Mouse (Mus musculus) cortical plate, adult 2 months (tissue): ENCODE results near the gene Atp2b2. TPM values are rescaled to one million over a fixed set of nuclear protein-coding genes. Genes with fewer than 3 reads are reported as not detected.

Experiments
- H3K27ac ChIP-seq: fragments of 200-500 bp; 2 replicates; pipeline ENCODE4 v1.5.1; 2012; ENCODE audit warnings: low read length, control low read depth, inconsistent platforms; ENCODE audit not compliant: insufficient read depth
- H3K4me1 ChIP-seq: fragments of 200-500 bp; 2 replicates; pipeline ENCODE4 v1.6.1; 2011; ENCODE audit warnings: low read length; ENCODE audit not compliant: control insufficient read depth, insufficient read depth
- H3K4me3 ChIP-seq: fragments of 200-500 bp; 2 replicates; pipeline ENCODE4 v1.5.1; 2011; ENCODE audit warnings: mild to moderate bottlenecking, low read length, control low read depth; ENCODE audit not compliant: insufficient read depth
- CTCF ChIP-seq: fragments of 200-500 bp; IDR thresholded peaks from 2 replicates; pipeline ENCODE4 v1.5.1; 2011; ENCODE audit warnings: mild to moderate bottlenecking, control low read depth, low read length; ENCODE audit not compliant: insufficient read depth; ENCODE audit errors: extremely low read depth
- POLR2A ChIP-seq: fragments of 200-500 bp; IDR thresholded peaks from 2 replicates; pipeline ENCODE4 v1.6.1; 2011; ENCODE audit warnings: mild to moderate bottlenecking, low read length, control low read depth; ENCODE audit not compliant: insufficient read depth; ENCODE audit errors: extremely low read depth
- polyA plus RNA-seq: library from polyadenylated mRNA; depleted of rRNA; stranded (reverse); fragments of >200 nt; gene quantifications from 2 replicates; pipeline ENCODE4 v1.2.3, GENCODE M21; 2012

The Atp2b2 gene
- polyA plus RNA-seq, 1 experiment: 238 TPM

DNA sequence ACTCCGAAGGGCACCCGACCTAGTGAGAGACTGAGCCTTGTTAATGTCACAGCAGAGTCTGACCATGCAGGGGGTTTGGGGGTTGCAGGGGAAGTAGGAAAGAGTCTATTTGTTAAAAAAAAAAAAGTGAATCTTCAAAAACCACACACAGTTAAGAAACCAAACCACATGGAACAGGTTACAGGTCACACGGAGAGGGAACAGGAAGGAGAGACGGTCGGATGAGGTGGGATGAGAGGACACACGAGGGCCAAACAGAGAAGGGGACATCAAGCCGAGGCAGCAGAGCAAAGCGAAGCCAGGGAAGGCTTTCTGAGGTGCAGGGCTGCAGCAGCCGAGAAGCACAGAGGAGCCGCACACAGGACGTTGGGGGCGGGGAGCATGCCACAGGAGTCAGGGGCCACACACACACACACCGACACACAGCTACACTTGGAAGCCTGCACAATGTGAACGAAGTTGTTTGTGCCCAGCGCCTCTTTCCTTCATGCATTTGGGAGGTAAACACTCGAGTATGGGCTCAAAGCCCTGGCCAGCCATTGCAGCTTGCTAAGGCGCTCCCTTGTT is 293.2 kb downstream of the Atp2b2 start:
- H3K27ac ChIP-seq: no peak overlapping the region
- peaks cover 6% of the 10 kb centered on the region; the same call in 1 of the 2 replicates for H3K4me1 ChIP-seq
- H3K4me3 ChIP-seq: no peak overlapping the region
- TF ChIP-seq POLR2A (no peak), CTCF (no peak)

DNA sequence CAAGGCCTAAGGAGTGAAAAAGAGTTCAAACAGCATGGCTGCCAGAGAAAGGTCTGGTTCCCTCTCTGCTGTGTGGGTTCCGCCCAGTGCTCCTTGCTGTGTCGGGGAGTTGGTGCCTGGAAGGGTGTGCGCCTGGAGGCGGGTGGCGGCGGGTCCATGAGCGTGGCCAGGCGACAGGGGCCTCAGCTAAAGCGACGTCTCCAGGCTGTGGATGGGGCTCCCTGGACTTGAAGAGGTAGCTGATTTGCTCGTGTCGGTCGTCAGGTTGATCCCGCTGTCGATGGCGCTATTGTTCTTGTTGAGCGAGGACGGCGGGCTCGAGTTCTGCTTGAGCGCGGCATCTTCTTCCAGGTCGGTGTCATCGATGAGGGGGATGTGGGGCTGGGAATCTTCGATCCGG is 294.1 kb downstream of the Atp2b2 start:
- TF ChIP-seq POLR2A (no peak), CTCF (no peak)
- Histone ChIP-seq H3K4me3 (no peak overlapping the region), H3K27ac (no peak overlapping the region), H3K4me1 (peaks cover 9% of the 10 kb centered on the region; the same call in 1 of the 2 replicates)

DNA sequence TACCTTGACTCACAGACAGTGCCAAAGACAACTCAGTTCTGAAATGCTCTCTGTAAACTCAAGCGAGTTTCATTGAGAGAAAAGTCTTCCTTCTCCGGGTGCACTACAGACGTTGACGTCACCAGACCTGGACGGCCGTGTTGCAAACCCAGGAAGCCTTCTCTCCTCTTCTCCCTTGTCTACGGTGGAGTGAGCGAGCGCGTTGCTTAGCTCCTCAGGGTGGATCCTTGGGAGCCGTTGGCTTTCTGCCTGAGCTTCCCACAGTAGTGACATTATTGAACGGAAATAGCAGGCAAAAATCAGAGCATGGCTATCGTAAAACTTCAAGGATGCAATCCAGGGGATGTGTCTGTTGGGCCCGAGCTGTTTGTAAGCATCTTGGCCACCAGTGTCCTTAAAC is 295.1 kb downstream of the Atp2b2 start:
- H3K4me3 ChIP-seq: no peak overlapping the region
- no peak overlapping the region for H3K27ac ChIP-seq
- TF ChIP-seq POLR2A: no peak
- TF ChIP-seq CTCF: no peak
- H3K4me1 ChIP-seq: peaks cover 9% of the 10 kb centered on the region; the same call in 1 of the 2 replicates

DNA sequence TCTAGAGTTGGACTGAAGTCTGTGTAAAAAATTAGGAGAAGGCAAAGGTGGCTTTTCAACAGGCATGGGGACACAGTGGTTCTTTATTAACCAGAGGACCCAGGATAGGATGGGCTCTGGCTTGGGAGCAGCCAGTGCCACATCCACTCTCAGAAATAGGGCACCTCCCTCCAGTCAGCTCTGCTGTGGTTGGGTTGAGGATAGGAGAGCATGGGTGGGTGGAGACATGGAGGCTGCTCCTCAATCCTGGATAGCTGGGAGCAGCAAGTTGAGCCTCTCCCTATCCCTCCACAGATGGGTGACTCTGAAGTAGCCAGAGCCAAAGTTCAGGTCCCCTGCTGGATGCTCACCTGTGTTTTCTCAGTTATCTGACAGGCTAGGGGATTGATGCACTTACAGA is 297.3 kb downstream of the Atp2b2 start:
- H3K4me1 ChIP-seq: peaks cover 9% of the 10 kb centered on the region; the same call in 1 of the 2 replicates
- TF ChIP-seq POLR2A: no peak
- no peak for TF ChIP-seq CTCF
- H3K4me3 ChIP-seq: no peak overlapping the region
- no peak overlapping the region for H3K27ac ChIP-seq

DNA sequence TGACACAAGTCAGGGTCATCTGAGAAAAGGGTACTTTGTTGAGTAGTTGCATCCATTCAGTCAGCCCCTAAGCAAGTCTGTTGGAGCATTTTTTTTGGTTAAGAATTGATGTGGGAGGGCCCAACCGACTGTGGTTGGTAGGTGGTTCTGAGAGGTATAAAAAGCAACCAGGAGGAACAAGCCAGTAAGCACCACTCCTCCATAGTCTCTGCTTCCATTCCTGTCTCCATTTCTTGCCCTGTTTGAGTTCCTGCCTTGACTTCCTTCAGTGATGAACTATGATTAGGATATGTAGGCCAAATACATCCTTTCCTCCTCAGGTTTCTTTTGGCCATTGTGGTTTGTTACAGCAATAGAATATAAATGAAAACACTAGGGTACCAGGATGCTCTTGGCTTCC is 299.3 kb downstream of the Atp2b2 start:
- Histone ChIP-seq H3K27ac (peak overlapping the region; percentile 66; the same call in 1 of the 2 replicates), H3K4me3 (no peak overlapping the region), H3K4me1 (peaks cover 10% of the 10 kb centered on the region; the same call in 1 of the 2 replicates)
- TF ChIP-seq CTCF (no peak), POLR2A (peak; percentile 43; the same call in 1 of the 2 replicates)

DNA sequence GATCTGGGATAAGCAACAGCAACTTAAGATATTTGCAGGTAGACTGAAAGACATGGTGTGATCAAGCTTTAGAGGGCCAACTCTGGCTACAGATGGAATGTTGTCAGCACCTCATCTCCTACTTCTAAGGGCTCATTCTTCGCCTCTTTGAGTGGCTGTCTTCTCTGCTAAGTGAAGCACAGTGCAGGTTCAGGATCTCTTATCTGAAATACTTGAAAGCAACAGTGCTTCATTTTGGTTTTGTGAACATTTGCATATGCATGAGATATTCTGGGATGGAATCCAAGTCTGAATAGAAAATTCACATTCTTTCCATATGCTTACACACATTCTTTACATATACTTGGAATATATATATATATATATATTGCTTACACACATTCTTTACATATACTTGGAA is 300.1 kb downstream of the Atp2b2 start:
- TF ChIP-seq CTCF (no peak), POLR2A (no peak)
- Histone ChIP-seq H3K4me3 (no peak overlapping the region), H3K4me1 (peaks cover 8% of the 10 kb centered on the region; the same call in 1 of the 2 replicates), H3K27ac (no peak overlapping the region)

DNA sequence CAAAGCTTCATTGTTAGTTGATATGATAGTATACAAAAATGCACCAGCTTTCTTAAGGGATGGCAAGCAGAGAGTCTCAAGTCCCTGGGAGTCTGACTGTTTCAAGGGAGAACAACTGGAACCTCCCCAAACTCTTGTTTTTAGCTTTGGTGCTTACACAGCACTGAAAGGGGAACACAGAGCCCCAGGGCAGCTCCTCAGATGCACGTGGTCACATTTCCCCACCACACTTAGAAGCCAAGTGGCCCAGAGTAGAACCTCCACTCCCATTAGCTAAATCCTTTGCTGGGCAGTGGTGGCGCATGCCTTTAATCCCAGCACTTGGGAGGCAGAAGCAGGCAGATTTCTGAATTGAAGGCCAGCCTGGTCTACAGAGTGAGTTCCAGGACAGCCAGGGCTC is 301.0 kb downstream of the Atp2b2 start:
- H3K4me1 ChIP-seq: peaks cover 7% of the 10 kb centered on the region; the same call in 1 of the 2 replicates
- H3K4me3 ChIP-seq: no peak overlapping the region
- TF ChIP-seq POLR2A: no peak
- no peak for TF ChIP-seq CTCF
- H3K27ac ChIP-seq: no peak overlapping the region

DNA sequence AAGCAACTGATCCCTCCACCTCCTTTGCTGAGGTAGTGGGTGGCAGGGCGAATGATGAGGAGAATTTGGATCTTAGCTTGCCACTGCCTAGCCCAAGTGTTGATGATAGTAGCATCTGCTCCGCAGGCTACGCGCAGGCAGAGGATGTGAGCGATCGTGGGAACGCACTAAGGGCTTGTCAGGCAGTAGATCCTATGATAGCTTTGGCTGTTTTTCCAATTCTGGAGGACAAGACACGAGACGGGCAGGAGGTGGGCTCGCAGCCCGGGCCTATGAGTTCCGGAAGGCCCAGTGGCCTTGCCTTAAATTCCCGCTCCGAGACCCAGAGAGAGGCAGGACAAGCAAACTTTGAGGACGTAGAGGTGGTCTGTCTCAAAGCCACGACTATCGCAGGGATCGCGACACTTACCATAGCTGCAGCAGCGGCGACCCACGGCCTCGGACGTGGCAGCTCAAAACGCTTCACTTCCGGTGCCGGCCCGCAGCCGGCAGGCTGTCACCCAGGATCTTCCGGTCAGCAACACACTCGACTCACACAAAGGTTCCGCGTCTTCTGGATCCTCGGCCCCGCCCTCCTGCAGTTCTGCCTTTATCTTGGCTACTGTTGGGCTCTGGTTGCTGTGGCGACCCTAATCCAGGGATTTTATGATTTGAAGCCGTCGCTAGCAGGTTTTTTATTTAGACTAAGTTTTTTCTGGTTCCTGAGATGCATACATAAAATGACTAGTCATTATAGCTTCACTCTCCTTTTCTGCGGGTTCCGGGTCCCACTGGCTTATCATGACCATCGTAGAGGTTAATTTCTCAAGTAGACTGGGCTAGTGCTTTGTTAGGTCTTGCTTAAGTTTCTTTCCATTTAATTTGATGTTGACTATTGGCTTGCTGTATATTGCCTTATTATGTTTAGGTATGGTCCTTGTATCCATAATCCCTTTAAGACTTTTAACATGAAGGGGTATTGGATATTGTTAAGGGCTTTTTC is 301.9 kb downstream of the Atp2b2 start, which contains the start of gene Sec13:
TSS of gene Sec13 (minus strand) at position 508 of the 982 bp plus-strand sequence.
- Histone ChIP-seq H3K4me1 (peaks cover 6% of the 10 kb centered on the region; the same call in 1 of the 2 replicates), H3K27ac (0 out of 2 replicates have a peak within 1 kb of the TSS, but pooled peaks have one; percentile 2), H3K4me3 (peak within 1 kb of the TSS; percentile 95)
- TF ChIP-seq CTCF: no peak
- peak; percentile 87 for TF ChIP-seq POLR2A

DNA sequence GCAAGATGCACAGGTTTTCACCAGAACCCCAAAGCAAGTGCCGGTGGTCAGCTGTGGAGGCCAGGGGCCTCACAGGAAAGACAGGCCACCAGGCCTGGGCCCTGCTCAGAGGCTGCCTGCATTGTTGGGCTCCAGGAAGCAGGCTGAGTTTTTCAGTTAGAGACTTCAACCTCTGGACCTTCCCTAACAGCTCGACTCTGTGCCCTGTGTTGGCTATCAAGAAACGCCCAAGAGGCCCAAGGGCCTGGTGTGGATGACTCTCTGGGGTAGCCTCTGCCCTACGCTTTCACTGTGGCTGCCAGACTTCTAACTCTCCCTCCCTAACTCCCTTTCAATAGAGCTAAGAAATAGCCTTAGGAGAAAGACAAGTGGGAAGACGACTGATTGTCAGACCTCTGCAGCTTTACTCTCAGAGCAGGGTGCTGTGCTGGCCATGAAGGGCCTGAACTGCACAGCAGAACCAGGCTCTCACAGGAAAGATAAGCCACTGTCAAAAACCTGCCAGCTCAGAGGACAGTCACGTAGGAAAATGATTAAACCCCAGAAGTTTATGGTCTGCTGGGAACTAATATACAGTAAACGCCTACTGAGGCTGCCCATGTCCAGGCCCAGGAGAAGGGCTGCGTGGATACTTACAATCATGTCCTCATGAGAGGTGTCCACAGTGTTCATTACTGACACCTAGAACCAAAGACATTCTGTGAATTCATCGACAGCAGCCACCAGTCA is 304.9 kb downstream of the Atp2b2 start:
- H3K4me1 ChIP-seq: peaks cover 1% of the 10 kb centered on the region; the same call in 1 of the 2 replicates
- no peak for TF ChIP-seq POLR2A
- TF ChIP-seq CTCF: no peak
- H3K27ac ChIP-seq: no peak overlapping the region
- no peak overlapping the region for H3K4me3 ChIP-seq
